Mouse (Mus musculus): ENCODE measurements around the gene Sertad2. TPM values are rescaled to one million over a fixed set of nuclear protein-coding genes. Genes with fewer than 3 reads are reported as not detected.

The Sertad2 gene
- polyA plus RNA-seq, 1 experiment from 2014 or later = 32.1 TPM

DNA sequence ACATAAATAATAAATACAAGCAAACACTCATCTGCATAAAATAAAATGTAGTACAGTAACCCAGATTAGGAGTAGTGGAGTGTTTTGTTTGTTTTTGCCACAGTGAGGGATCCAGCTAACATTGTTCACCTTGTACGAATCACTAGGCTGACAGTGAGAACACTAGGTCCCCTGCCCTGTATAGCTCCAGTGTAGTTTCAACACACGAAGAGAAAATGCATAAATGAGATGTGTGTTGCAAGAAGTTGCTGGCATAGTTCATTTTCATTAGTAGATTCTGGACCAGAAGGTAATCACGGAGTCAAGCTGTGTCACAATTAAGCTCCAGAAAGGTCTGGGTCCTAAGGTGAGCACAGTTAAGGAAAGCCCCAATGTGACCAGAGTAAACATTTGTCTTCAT, 1.8 kb upstream of the Sertad2 start:
- no peak overlapping the region for H3K4me3 ChIP-seq (ENCODE audit: low read depth, low read length)
- no peak overlapping the region; the same call in 1 of the 2 replicates for H3K4me2 ChIP-seq (ENCODE audit: low read depth, low read length)
- WGBS = 70% methylated on average over 3 of the region's 3 CpGs

DNA sequence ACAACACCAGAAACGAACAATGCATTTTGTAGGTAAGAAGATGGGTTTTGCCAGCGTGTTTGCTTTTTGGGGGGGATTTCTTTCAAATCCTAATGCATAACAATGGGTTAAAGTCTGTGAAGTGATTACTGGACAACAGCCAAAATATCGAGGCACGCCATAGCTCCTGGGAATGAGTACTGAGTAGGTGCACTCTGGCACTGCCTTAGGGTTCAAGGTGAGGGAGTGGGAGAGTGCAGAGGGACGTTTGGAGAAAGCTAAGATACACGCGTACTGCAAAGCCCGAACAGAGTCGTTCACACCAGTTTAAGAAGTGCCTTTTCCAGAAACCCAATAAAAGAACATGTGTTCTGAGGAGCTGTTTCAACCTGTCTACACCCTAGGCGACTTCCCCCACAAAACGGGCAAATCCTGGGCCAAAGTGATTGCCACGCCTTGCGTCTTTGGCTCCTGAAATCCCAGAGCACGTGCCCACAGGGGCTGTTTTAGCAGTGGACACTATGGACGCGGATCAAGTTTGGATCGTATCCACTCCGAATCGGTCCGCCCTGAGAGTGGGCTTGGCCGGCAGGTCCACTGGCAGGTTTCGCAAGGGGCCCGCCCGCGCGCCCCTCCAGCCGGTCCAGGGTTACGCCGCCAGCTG, 937 bp upstream of the Sertad2 start:
- no peaks in the 10 kb centered on the region for H3K9me3 ChIP-seq (ENCODE audit: control insufficient read depth, low read length)
- no peaks in the 10 kb centered on the region for H3K27me3 ChIP-seq (replicated peaks; ENCODE audit: control insufficient read depth, insufficient read depth, low read length)
- peak; percentile 82 for DNase-seq (ENCODE audit: low spot score)
- H3K4me1 ChIP-seq (ENCODE audit: control insufficient read depth, insufficient read depth, low read length) = peaks cover 14% of the 10 kb centered on the region
- peak overlapping the region; percentile 94 for H3K27ac ChIP-seq (replicated peaks; ENCODE audit: low read depth, low read length)
- peak overlapping the region; percentile 90 for H3K4me3 ChIP-seq (ENCODE audit: low read depth, low read length)
- H3K9ac ChIP-seq (ENCODE audit: low read depth, low read length) = peak overlapping the region; percentile 68
- under 1% methylated on average over 20 of the region's 29 CpGs for WGBS
- H3K4me2 ChIP-seq (ENCODE audit: low read depth, low read length) = peak overlapping the region; percentile 83
- ATAC-seq (ENCODE audit: low read depth) = no peak
- no peaks in the 10 kb centered on the region for H3K36me3 ChIP-seq (ENCODE audit: control insufficient read depth, insufficient read depth, low read length)

More for the DNA sequence above, 1.8 kb upstream of the Sertad2 start:
- no peak for DNase-seq (ENCODE audit: low spot score)
- peaks cover 14% of the 10 kb centered on the region for H3K4me1 ChIP-seq (ENCODE audit: control insufficient read depth, insufficient read depth, low read length)
- H3K9ac ChIP-seq (ENCODE audit: low read depth, low read length) = no peak overlapping the region
- H3K27me3 ChIP-seq (replicated peaks; ENCODE audit: control insufficient read depth, insufficient read depth, low read length) = no peaks in the 10 kb centered on the region
- H3K36me3 ChIP-seq (ENCODE audit: control insufficient read depth, insufficient read depth, low read length) = no peaks in the 10 kb centered on the region
- no peak for ATAC-seq (ENCODE audit: low read depth)
- no peaks in the 10 kb centered on the region for H3K9me3 ChIP-seq (ENCODE audit: control insufficient read depth, low read length)
- H3K27ac ChIP-seq (replicated peaks; ENCODE audit: low read depth, low read length) = no peak overlapping the region

DNA sequence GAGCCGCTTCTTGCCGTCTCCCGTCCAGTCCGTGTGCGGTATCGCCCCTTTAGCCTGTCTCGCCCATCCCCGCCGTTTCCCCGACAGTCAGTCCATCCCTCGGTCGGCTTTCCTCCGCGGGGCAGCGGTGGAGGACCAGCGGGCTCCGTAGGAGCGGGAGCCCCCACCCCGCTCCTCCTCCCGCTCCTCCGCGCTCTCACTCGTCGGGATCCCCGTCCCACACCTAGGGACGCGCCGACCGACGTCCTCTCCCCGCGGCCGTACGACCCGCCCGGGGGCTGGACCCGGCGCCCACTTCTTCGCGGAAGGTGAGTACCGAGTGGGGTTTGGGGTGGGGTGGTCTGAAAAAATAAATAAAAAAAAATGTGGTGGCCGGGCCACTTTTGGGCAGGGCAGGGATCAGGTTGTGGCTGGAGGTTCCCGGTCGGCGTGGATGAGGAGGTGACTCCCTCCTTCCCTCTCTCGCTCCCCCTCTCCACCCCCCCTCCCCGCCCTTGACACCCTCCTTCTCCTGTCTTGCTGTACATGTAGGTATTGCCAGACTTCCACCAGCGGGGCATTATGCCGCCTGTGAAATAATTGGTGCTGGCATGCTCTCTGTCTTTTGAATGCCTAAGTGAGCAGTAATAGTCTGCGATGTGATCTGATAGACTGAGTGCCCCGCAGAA, 534 bp downstream of the Sertad2 start:
- WGBS = under 1% methylated on average over 45 of the region's 51 CpGs
- H3K9me3 ChIP-seq (ENCODE audit: control insufficient read depth, low read length) = no peaks in the 10 kb centered on the region
- H3K36me3 ChIP-seq (ENCODE audit: control insufficient read depth, insufficient read depth, low read length) = no peaks in the 10 kb centered on the region
- peak; percentile 1; the same call in 1 of the 2 replicates for ATAC-seq (ENCODE audit: low read depth)
- peaks cover 14% of the 10 kb centered on the region for H3K4me1 ChIP-seq (ENCODE audit: control insufficient read depth, insufficient read depth, low read length)
- H3K4me3 ChIP-seq (ENCODE audit: low read depth, low read length) = peak overlapping the region; percentile 90
- H3K9ac ChIP-seq (ENCODE audit: low read depth, low read length) = peak overlapping the region; percentile 81
- DNase-seq (ENCODE audit: low spot score) = peak; percentile 66
- H3K27me3 ChIP-seq (replicated peaks; ENCODE audit: control insufficient read depth, insufficient read depth, low read length) = no peaks in the 10 kb centered on the region
- peak overlapping the region; percentile 83 for H3K4me2 ChIP-seq (ENCODE audit: low read depth, low read length)
- peak overlapping the region; percentile 94 for H3K27ac ChIP-seq (replicated peaks; ENCODE audit: low read depth, low read length)

DNA sequence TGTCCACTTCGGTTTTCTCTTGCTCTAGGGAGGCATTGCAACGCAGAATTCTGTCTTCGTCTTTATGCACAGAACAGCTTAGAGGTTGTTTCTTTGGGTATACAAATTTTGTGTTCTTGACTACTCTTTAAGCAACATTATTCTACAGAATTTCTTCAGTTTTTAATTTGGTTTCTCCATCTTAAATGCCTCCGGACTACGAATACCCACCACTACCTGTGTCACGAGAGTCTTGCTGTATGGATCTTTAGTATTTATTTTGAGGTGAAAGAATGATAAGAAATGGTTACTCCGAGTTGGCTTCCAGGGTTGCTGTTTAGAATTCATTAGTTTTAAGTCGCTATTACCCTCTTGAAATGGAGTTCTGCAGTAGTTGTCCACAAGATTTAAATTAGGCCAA, 1.3 kb downstream of the Sertad2 start:
- Histone ChIP-seq H3K4me3 (ENCODE audit: low read depth, low read length) (peak overlapping the region; percentile 90), H3K27ac (replicated peaks; ENCODE audit: low read depth, low read length) (no peak overlapping the region), H3K9me3 (ENCODE audit: control insufficient read depth, low read length) (no peaks in the 10 kb centered on the region), H3K27me3 (replicated peaks; ENCODE audit: control insufficient read depth, insufficient read depth, low read length) (no peaks in the 10 kb centered on the region), H3K36me3 (ENCODE audit: control insufficient read depth, insufficient read depth, low read length) (no peaks in the 10 kb centered on the region), H3K4me2 (ENCODE audit: low read depth, low read length) (peak overlapping the region; percentile 83), H3K9ac (ENCODE audit: low read depth, low read length) (peak overlapping the region; percentile 81; the same call in 1 of the 2 replicates), H3K4me1 (ENCODE audit: control insufficient read depth, insufficient read depth, low read length) (peaks cover 14% of the 10 kb centered on the region)
- WGBS = 51% methylated on average over 8 of the region's 8 CpGs
- DNase-seq (ENCODE audit: low spot score) (no peak), ATAC-seq (ENCODE audit: low read depth) (no peak)

DNA sequence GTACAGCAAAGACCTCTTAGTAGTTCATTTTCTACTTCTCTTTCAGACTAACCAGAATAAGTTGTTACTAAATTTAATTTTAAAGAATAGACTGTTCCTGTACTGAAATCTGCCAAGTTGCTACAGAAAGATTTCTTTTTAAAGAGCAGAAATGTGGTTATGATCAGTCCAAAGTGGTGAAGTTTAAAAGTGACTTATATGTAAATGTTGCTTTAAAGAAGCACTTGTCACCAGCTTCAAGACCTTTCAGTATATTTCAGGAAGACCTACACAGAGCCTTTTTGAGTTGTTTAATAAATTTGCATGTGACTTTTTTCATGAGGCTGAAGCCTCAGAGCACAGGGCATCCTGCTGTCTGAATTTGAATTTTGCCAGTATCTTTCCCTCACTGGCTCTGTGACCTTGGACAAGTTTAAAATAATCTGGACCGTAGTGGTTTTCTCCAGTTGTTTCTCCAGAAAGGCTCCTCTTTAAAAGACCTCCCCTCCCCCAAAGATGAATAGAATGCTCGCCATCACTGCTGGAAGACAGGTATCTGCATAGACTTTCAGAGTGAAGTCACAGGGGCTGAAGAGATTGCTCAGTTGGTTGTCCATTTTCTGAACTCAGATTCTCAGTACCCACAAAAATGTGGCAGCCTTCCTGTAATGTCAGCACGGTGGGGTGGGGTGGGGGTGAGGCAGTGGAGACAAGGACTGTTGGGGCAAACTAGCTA, 1.9 kb downstream of the Sertad2 start:
- Histone ChIP-seq H3K4me2 (ENCODE audit: low read depth, low read length) (no peak overlapping the region), H3K36me3 (ENCODE audit: control insufficient read depth, insufficient read depth, low read length) (no peaks in the 10 kb centered on the region), H3K9me3 (ENCODE audit: control insufficient read depth, low read length) (no peaks in the 10 kb centered on the region), H3K4me1 (ENCODE audit: control insufficient read depth, insufficient read depth, low read length) (peaks cover 14% of the 10 kb centered on the region), H3K27me3 (replicated peaks; ENCODE audit: control insufficient read depth, insufficient read depth, low read length) (no peaks in the 10 kb centered on the region), H3K9ac (ENCODE audit: low read depth, low read length) (no peak overlapping the region), H3K27ac (replicated peaks; ENCODE audit: low read depth, low read length) (no peak overlapping the region), H3K4me3 (ENCODE audit: low read depth, low read length) (no peak overlapping the region)
- no peak for DNase-seq (ENCODE audit: low spot score)
- 46% methylated on average over 3 of the region's 3 CpGs for WGBS
- ATAC-seq (ENCODE audit: low read depth) = no peak

DNA sequence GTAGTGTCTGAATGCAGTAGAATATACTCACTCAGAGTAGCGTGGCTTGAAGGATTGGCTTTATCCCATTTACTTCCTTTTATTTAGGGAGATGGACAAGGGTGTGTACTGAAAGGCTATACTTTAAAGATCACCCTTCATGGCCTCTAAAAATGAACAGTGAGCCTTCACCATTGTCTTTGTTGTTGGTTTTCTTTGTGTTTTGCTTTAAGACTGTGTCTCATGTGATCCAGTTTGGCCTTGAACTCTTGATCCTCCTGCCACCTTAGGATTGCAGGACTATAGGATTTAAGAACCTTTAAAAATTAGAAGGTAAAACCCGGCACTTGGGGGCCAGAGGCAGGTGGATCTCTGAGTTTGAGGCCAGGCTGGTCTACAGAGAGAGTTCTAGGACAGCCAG, 6.4 kb downstream of the Sertad2 start:
- no peaks in the 10 kb centered on the region for H3K27me3 ChIP-seq (replicated peaks; ENCODE audit: control insufficient read depth, insufficient read depth, low read length)
- H3K9ac ChIP-seq (ENCODE audit: low read depth, low read length) = no peak overlapping the region
- H3K36me3 ChIP-seq (ENCODE audit: control insufficient read depth, insufficient read depth, low read length) = no peaks in the 10 kb centered on the region
- H3K4me1 ChIP-seq (ENCODE audit: control insufficient read depth, insufficient read depth, low read length) = peaks cover 8% of the 10 kb centered on the region; the same call in 1 of the 2 replicates
- H3K4me3 ChIP-seq (ENCODE audit: low read depth, low read length) = no peak overlapping the region
- H3K27ac ChIP-seq (replicated peaks; ENCODE audit: low read depth, low read length) = no peak overlapping the region
- no peak overlapping the region for H3K4me2 ChIP-seq (ENCODE audit: low read depth, low read length)
- ATAC-seq (ENCODE audit: low read depth) (no peak), DNase-seq (ENCODE audit: low spot score) (no peak)
- H3K9me3 ChIP-seq (ENCODE audit: control insufficient read depth, low read length) = no peaks in the 10 kb centered on the region
- WGBS = 79% methylated on average over 2 of the region's 2 CpGs

DNA sequence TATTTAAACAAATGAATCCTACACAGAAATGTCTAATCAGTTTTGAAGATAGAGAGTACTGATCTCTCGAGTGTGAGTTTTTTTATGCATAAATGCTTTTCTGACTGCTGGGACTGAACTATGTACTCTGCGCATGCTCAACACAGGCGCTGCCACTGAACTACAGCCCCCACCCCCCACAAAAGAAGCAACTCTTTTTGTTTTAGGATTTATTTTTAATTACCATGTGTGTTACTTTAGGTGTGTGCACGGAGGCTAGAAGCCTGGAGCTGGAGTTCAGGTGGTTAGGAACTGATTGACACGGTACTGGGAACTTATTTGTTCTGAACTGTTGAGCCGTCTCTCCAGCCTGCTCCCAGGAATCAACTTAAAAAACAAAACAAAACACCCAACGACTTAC, 7.1 kb downstream of the Sertad2 start:
- no peaks in the 10 kb centered on the region for H3K9me3 ChIP-seq (ENCODE audit: control insufficient read depth, low read length)
- no peak overlapping the region for H3K9ac ChIP-seq (ENCODE audit: low read depth, low read length)
- no peaks in the 10 kb centered on the region for H3K27me3 ChIP-seq (replicated peaks; ENCODE audit: control insufficient read depth, insufficient read depth, low read length)
- ATAC-seq (ENCODE audit: low read depth) = no peak
- WGBS = 65% methylated on average over 7 of the region's 7 CpGs
- H3K36me3 ChIP-seq (ENCODE audit: control insufficient read depth, insufficient read depth, low read length) = no peaks in the 10 kb centered on the region
- no peak overlapping the region for H3K27ac ChIP-seq (replicated peaks; ENCODE audit: low read depth, low read length)
- no peak overlapping the region for H3K4me2 ChIP-seq (ENCODE audit: low read depth, low read length)
- DNase-seq (ENCODE audit: low spot score) = no peak
- H3K4me1 ChIP-seq (ENCODE audit: control insufficient read depth, insufficient read depth, low read length) = peaks cover 4% of the 10 kb centered on the region; the same call in 1 of the 2 replicates
- H3K4me3 ChIP-seq (ENCODE audit: low read depth, low read length) = no peak overlapping the region

DNA sequence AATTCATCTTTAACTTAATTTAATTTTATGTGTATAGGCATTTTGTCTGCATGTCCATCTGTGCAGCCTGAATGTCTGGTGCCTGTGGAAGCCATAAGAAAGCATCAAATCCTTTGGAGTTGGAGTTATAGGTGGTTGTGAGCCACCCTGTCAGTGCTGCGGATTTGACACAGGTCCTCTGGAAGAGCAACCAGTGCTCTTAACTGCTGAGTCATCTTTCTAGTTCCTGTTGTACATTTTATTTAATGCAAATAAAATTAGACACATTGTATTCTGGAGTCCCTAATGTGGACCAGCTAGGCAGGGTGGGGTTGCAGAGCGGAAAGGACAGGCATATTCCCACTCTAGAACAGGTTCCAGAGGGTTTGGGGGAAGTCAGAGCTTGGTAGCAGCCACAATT, 9.0 kb downstream of the Sertad2 start:
- Histone ChIP-seq H3K4me2 (ENCODE audit: low read depth, low read length) (no peak overlapping the region), H3K27ac (replicated peaks; ENCODE audit: low read depth, low read length) (no peak overlapping the region), H3K27me3 (replicated peaks; ENCODE audit: control insufficient read depth, insufficient read depth, low read length) (no peaks in the 10 kb centered on the region), H3K9me3 (ENCODE audit: control insufficient read depth, low read length) (no peaks in the 10 kb centered on the region), H3K9ac (ENCODE audit: low read depth, low read length) (no peak overlapping the region), H3K4me3 (ENCODE audit: low read depth, low read length) (no peak overlapping the region), H3K4me1 (ENCODE audit: control insufficient read depth, insufficient read depth, low read length) (no peaks in the 10 kb centered on the region), H3K36me3 (ENCODE audit: control insufficient read depth, insufficient read depth, low read length) (no peaks in the 10 kb centered on the region)
- WGBS = 84% methylated on average over 2 of the region's 2 CpGs
- DNase-seq (ENCODE audit: low spot score) = no peak
- no peak for ATAC-seq (ENCODE audit: low read depth)

Measured in embryonic facial prominence, embryonic 14.5 days (tissue).